Mouse (Mus musculus): ENCODE data around the gene Dcp1a.

Gene Dcp1a

DNA sequence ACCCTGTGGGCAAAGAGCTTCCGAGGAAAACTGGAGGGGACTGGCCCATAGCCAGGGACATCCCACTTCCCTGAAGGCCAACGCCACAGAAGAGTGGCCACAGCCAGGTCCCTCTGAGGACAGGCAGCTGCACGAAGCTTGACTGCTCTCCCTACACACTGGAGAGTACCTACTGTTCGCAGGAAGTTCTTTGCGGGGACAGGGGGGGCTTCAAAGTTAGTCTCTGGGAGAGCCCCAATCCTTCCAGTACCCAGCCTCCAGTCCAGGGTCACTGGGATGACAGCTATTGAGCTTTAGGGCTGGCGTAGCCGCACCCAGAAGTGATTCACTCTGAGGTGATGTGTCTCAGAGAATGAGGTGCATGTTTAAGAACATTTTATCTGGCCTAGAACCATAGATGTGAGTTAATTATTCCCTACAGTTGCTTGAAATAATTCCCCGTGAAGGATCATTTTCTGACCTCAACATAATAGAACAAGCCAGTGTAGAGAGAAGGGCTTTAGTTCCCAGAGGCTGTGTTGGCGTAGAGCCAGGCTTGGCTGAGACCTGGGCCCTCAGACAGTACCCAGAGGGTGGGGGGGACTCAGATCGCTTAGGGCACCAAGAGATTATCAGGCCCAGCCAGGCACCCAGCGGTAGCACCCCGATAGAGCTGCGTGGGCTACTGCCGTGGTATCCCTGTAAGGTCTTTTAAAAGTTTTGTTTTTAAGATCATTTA lies 82.3 kb downstream of the Dcp1a start:
- peak; percentile 93 for DNase-seq

DNA sequence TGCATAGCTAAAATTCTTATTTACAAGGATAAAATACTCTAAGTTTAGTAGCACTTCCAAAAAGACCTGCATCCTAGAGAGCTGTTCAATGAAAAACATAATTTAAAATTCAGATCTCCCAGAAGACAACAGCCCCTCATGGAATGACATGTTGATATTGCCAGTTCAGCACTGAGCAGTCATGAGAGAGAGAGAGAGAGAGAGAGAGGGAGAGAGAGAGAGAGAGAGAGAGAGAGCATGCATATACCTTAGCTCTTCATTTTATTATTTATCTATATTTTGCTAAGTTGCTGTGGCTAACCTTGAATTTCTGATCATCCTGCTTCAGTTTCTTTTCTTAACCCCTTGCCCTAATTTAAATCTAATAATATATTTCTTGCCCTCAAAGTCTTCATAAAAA lies 83.0 kb downstream of the Dcp1a start:
- DNase-seq, result no peak

DNA sequence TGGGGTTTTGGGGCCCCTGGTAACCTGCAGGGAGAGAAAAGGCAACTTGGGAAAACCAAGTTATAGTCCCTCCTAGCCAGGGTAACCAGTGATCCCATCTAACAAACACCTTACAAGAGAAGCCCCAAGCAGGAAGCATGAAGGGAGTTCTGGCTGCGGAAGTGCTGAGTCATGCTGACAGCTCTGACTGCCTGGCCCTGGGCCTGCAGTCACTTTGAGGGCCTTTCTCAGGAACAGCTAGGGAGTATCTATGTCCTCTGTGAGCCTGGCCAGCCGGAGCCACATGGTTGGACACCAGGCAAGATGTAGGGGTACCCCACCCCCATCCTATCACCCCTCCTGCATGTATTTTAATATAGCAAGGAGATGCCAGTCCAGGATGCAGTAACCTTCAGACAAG lies 85.1 kb downstream of the Dcp1a start:
- DNase-seq, result peak; percentile 88

DNA sequence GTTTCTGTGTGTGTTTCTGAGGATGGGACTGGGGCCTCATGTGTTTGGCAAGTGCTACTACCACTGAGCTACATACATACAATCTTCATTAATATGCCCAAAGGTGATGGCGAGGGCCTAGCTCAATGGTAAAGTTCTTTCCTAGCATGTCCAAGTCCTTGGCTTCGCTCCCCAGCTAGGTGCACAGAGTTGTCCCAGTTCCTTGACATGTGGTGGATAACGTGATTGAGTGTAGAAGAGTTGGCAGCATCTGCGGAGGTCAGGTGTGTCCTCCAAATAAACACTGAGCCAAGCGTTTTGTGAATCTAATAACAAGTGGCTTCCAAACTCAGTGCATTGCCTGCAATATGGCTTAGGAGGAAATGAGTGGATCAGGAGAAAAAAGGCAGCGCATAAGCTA lies 87.0 kb downstream of the Dcp1a start:
- peak; percentile 48 for DNase-seq

DNA sequence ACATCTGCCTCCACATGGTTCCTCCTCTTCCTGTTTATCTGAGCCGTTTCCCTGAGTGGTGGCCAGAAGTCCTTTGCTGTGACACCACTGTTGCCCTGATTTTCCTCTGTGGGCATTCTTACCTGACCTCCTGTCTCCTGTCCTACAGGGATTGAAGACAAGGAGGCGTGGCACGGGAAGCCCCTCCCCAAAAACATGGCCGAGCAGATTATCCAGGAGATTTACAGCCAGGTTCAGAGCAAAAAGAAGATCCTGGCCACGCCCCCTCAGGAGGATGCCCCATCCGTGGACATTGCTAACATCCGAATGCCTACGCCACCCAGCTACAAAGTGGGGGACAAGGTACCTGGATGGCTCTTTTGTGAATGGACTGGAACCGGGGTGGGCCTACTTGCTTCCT lies 88.7 kb downstream of the Dcp1a start:
- no peak for DNase-seq

DNA sequence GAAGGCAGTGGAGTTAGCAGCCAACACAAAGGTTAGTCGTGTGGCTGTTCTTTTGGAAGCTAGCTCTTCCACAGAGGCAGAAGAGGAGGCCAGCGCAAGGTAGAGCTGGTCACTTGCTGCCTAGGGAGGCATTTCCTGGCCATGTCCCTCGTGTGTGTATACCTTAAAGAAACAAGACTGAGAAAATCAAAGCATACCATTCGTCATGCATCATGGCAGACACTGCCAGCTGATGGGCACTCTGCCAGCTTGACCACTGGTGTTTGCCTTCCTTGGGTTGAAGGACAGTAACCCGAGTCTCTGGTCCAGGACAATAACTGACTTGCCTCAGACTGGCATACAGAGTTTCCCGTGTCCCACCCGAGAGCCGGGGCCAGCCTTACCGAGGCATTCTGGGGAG lies 91.0 kb downstream of the Dcp1a start:
- no peak for DNase-seq

DNA sequence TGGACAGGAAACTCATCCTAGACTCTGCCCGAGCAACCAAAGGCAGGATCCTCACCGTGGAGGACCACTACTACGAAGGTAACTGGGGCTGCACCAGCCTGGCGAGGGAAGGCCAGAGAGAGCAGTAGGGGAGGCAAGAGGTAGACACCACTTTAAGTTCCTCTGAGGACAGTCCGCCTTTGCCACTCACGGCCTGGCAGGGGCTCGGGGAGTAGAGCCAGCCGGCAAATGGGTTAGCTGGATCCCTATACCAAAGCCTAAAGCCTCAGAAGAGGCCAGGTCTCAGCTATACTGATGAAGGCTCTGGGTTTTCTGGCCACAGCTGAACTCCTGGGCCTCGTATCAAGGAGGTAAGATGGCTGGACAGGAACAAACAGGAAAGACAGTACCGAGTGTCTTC lies 92.9 kb downstream of the Dcp1a start:
- DNase-seq, result no peak

DNA sequence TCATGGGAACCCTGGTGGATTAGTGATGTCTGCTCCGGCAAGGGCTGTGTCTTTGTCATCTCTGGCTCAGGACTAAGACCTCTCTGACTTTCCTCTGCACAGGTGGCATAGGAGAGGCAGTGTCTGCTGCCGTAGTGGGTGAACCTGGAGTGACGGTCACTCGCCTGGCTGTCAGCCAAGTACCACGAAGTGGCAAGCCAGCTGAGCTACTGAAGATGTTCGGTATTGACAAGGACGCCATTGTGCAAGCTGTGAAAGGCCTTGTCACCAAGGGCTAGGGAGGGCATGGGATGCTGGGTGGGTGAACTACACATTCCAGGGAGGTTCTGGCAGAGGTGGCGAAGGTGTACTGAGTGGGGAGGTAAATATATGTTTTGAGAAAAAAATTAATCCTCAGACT lies 93.9 kb downstream of the Dcp1a start:
- no peak for DNase-seq

DNA sequence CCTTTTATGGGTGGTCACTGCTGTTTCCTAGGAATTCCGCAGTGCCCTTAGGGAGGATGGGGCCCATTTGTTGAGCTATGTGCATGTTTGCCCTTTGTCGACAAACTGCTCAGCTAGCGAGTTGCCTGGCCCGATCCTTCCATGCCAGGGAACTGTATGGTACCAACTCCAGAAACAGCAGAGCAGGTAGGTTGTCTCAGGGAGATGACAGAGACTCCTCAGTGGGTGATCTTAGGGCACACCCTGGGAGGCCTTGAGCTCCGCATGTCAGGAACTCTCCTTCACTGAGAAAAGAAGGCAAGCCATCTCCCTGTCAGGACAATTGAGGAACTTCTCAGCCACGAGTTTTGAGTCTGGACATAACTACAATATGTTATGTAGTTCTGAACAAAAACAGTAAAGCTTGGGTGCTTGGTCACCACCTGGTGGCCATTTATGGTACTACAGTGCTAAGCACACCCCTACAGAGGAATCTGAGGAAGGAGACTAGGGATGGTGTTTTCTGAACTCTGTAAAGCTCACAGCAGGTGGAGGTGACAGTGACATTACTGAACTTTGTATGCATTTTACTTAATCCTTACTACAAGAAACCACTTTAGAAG lies 94.7 kb downstream of the Dcp1a start:
- peak; percentile 87 for DNase-seq

DNA sequence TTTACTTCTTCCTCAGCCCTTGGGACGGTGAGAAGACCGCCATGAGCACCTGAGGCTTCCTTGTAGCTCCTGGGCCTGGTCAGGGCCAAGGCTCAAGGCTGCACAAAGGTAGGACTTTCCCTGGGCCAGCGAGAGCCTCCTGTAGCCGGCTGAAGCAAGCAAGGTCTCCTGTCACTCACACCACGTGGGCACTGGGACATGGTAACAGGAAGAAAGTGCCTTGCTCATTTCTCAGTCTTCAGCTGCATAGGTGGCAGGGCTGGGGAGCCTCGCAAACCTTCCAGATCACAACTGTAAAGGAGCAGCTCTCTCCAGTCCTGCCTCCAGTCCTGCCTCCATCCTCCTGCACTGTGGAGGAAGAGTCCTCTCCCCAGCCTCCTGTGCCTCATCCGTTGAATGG lies 96.5 kb downstream of the Dcp1a start:
- no peak for DNase-seq

DNA sequence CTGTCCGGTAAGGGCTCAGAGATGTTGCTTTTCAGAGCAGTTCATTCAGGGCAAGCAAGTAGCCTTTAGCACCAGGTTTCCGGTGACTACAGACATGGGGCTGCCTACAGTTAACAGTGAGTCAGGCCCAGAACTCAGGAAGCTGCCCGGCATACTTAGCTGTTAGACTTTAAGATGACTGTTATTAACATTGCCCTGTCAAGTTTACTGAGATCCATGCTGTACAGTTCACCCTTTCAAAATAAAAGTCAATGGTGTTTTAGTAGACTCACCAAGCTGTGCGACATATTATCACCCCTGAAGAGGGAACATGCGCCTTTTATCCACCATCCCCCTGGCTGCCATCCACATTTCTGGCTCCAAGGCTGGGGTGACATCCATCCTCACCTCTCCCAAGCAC lies 96.9 kb downstream of the Dcp1a start:
- no peak for DNase-seq

Data from kidney, adult 9 months (tissue).